Mouse (Mus musculus): ENCODE results near the gene Nutf2.
"Not testable (repeated sequence)": the region's sequence is repeated elsewhere in the genome, so short reads cannot be mapped to it uniquely, and the experiment has no call there.

The Nutf2 gene

DNA sequence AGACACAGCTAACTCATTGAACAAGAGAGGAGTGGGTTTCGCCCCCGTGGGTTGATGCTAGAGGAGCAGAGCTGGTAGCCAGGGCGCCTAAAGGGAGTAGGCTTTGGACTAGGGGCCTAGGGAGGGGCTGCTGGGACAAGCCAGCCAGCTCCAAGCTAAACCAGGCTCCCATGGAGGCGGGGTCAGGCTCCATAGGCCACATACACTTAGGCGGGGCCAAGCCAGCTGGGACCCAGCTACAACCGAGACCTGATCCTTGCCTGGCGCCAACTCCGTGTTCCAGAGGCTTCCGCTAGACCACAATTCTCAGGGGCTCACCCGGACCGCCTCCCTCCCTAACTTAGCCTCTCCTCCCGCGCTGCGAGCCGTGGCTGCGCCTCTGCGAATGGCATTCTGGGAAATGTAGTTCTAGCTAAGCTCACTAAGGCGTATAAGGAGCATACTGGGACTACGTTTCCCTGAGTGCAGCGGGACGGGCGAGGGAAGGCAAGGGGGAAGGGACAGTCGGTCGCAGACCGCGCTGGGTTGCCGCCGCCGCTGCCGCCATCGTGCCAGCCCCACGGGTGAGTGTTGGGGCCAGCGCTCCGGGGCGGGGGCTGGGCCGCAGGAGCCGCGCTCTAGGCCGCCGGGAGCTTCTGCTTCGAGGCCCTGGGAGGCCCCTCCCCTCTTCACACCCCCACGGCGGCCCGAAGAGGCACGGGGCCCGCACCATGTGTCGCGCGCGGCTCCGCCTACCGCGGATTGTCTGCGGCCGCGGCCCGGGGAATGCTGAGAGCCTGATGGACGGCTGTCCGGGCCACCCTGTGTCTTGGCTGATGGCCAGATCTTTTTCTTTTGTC is at the start of gene Nutf2:
Nutf2 (plus strand) TSS at position 438 of the 839 bp plus-strand sequence.
- DNase-seq (ENCODE audit: low spot score): peak; percentile 99

DNA sequence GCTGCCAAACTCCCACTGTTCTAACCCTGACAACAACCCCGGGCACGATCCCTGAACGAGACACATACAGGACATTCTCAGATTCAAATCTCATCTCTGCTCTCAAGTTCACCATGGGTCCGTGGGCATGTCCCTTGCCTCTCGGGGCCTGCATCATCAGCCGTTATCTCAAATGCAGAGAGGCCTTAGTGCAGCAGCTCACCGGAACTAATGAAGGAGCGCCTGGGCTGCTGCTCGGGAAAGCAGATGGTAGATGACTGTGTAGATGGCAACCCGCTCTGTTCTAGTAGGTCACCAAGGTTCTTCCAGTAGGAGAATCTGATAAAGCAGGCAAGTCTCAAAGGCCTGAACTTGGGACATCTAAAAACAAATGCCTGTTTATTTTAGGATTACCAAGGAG is 49.3 kb upstream of the Nutf2 start:
- DNase-seq (ENCODE audit: low spot score): no peak

DNA sequence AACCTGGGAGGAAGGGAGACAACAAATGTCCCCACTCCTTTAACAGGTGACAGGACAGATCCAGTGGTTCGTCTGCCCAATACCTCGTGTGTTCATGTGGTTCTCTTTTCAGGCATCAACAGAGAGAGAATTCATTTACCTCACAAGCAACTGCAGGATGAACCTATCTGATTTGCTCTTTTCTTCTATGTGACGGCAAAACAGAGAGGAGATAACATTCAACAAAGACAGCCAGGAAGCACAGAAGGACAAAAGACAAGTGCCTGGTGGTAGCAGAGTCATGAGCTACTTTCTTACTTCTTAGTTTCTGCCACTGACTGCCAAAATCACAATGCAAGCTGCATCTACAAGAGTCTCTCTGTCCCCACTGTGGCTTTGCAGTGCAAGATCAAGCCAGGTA is 48.8 kb upstream of the Nutf2 start:
- no peak for DNase-seq (ENCODE audit: low spot score)

GRCm38 (mm10) chr8:105812511-105812910 is 47.9 kb upstream of the Nutf2 start:
- no peak for DNase-seq (ENCODE audit: low spot score)

- no peak for DNase-seq (ENCODE audit: low spot score)
Measured at GRCm38 (mm10) chr8:105813241-105813640, 47.1 kb upstream of the Nutf2 start.

GRCm38 (mm10) chr8:105819659-105820058 is 40.7 kb upstream of the Nutf2 start:
- no peak for DNase-seq (ENCODE audit: low spot score)

- DNase-seq (ENCODE audit: low spot score): no peak
Measured at GRCm38 (mm10) chr8:105820925-105821324, 39.5 kb upstream of the Nutf2 start.

DNA sequence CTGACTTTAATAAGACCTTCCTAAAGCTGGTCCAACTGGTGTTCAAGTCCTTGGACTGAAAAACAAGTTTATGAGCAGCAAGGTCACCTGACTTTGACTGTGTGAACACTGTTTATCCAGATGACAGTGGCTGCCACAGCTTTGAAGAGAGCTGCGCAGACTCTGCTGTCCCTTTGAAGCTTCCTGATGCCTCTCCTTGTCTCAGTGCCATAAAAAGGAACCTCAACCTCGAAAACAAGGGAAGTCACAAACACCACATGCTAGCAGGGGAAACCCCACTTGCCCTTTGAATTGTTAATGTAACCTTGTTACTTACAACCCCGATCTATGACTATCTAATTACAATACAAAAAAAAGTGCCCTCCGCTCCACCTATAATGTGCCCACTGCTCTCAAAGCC is 34.9 kb upstream of the Nutf2 start:
- DNase-seq (ENCODE audit: low spot score): no peak

GRCm38 (mm10) chr8:105826379-105826778 is 34.0 kb upstream of the Nutf2 start:
- DNase-seq (ENCODE audit: low spot score): no peak

DNA sequence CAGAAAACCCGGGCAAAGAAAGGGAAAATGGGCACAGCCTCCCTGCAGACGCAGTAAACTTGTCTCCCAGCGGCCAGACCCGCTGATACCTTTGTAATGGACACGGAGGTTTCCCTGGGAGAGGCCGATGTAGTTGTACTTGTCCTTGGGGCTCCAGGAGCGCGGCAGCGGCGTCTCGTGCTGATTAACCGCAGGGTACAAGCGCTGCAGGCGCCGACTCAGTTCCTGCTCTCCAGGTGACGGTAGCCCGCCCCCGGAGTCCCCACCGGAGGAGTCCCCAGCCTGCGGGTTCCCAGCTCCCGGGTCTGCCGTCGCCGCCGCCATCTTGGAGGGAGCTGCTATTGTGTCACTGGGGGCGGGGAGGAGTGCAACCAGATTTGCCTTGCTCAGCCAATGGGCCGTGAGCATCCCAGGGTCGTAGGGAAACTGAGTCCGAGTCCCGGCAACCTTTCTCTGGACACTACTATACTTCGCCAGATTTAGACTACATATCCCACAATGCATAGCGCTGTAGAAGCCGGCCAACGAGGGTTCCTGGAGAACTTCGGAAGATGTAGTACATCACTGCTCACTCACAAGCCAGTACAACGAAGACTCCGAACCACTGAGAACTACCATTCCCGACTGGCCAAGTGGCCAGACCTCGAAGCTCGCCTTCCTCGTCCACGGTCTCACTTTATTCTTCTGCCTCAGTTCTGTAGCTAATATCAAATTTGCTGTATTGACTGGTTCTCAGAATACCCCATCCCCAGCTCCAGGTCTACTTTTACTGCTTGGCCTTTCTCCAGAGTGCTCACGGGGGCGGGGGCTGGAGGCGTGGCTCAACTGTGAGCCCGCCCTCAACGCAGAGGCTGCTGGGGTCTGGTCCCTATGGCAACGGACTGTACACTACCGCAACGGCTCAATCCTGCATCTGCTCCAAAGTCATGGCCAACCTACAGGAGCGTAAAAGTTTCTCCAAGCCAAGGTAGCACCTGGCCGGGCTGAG is 33.2 kb upstream of the Nutf2 start, which contains the start of the genes Ranbp10 and Tsnaxip1:
Ranbp10 (minus strand) TSS at position 490 of the 988 bp plus-strand sequence.
Tsnaxip1 (plus strand) TSS at position 871 of the 988 bp plus-strand sequence.
- peak; percentile 98 for DNase-seq (ENCODE audit: low spot score)

- DNase-seq (ENCODE audit: low spot score): not testable (repeated sequence)
Measured at GRCm38 (mm10) chr8:105833740-105834139, 26.6 kb upstream of the Nutf2 start.

- peak; percentile 26 for DNase-seq (ENCODE audit: low spot score)
Measured at GRCm38 (mm10) chr8:105835318-105835717, 25.1 kb upstream of the Nutf2 start.

GRCm38 (mm10) chr8:105836991-105837390 is 23.4 kb upstream of the Nutf2 start:
- no peak for DNase-seq (ENCODE audit: low spot score)

- no peak for DNase-seq (ENCODE audit: low spot score)
Measured at GRCm38 (mm10) chr8:105839209-105839608, 21.2 kb upstream of the Nutf2 start.

DNA sequence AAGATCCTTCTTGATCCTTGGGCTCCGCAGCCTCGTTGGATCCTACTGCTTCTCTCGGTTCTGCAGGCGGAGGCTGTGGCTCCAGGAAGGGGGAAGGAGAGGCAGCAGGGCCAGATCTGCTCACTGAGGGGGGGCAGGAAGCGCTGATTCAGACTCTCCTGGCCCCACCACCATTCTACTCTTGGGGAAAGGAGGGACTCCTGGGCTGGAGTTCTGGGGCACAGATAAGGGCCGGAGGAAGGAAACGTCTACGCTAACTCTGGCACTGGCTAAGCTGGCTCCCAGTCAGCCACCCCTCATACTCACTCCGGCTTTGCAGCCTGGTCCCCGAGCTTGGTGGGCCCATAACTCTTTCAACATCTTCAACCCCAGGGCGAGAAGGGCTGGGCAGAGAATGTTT is 13.7 kb upstream of the Nutf2 start:
- no peak for DNase-seq (ENCODE audit: low spot score)

GRCm38 (mm10) chr8:105850014-105850413 is 10.4 kb upstream of the Nutf2 start:
- DNase-seq (ENCODE audit: low spot score): no peak

DNA sequence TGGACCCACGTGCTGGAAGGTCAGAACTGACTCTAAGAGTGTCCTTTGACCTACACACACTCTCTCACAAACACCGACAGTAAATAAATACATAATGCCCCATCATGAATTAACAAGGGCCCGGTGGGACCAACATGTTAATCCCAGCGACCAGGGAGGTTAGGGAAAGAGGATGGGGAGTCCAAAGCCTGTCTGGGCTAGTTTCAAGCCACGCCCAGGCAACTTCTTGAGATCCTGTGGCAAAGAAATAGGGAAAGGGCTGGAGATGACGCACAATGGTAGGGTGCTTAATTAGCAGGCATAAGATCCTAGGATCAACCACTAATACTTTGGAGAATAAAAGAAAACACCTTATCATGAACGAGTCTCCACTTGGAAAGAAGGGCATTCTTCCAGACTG is 9.8 kb upstream of the Nutf2 start:
- peak; percentile 67 for DNase-seq (ENCODE audit: low spot score)

DNA sequence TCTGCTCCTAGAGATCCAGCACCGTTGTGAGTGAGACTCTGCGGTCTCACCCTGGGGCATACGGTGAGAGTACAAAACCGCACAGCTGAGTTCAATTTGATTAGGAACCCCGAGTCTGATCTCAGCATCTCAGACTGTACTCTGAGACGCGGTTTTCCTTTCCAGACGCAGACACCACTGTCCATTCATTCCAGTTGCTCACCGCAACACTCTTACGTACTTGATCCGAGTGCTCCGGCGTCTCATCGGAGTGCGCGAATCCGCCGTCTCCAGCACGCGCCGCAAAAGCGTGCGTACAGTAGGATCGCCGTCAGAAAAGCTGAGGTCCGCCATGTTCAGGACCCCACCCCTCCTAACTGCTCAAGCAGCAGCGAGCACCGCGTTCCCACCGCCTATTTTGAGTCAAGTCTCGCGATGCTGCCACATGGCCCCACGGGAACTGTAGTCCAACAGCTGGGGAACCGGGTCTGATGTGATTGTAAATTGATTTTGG is 8.7 kb upstream of the Nutf2 start:
- peak; percentile 92 for DNase-seq (ENCODE audit: low spot score)

- no peak for DNase-seq (ENCODE audit: low spot score)
Measured at GRCm38 (mm10) chr8:105852146-105852729, 8.1 kb upstream of the Nutf2 start.

GRCm38 (mm10) chr8:105853178-105853577 is 7.2 kb upstream of the Nutf2 start, which contains the start of gene Cenpt:
Gene Cenpt (minus strand): TSS chr8:105853278.
- DNase-seq (ENCODE audit: low spot score): no peak

DNA sequence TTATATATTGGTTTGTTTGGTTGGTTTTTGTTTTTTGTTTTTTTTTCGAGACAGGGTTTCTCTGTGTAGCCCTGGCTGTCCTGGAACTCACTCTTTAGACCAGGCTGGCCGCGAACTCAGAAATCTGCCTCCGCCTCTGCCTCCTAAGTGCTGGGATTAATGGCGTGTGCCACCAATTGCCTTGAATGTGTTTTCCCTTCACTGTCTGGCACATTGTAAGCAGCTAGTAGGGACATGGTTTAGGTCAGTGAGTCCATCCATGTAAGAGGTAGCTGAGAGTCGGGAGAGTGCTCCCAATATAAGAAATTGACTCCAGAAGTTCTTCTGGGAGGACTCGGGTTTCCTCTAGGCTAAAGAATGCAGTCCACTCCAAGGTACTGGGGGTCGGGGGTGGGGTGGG is 6.1 kb upstream of the Nutf2 start:
- DNase-seq (ENCODE audit: low spot score): no peak

DNA sequence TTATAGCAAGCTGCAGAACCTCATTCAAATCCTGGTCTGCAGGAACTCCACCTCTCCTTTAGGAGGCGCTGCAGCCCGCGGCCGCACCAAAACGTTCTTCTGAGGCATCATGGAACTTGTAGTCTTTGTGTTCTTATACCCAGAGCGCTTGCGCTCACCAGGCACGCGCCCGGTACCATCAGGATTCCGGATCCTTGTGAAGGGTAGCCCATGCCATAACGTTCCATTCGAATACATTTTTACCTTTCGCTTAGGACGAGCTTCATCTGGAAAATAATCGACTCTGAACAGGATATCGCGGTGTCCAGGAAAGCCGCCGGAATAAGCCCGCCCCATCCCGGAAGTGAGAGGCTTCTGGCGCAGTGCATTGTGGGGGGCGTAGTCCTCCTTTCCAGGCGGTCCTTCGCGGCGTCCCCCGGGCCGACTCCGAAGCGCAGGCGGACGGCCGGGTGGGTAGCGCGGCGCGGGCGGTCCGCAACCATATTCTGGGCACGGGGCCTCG is 5.6 kb upstream of the Nutf2 start, which contains the start of gene Thap11:
Thap11 (plus strand) TSS at position 418 of the 502 bp plus-strand sequence.
- DNase-seq (ENCODE audit: low spot score): peak; percentile 97
